Mouse (Mus musculus) lung, embryonic 16.5 days (tissue): ENCODE data around the gene Nat8f1. TPM values are rescaled to one million over a fixed set of nuclear protein-coding genes. Genes with fewer than 3 reads are reported as not detected.
A peak's percentile ranks its signal among the peaks of the same experiment; 100 is the strongest.
"Not testable (repeated sequence)": the region's sequence is repeated elsewhere in the genome, so short reads cannot be mapped to it uniquely, and the experiment has no call there.

ENCODE experiments used
- ATAC-seq: fragments of 200-750 bp; cut with Nextera tagmentation; 2 replicates; pipeline ENCODE4 v1.8.0; 2017; ENCODE audit warnings: low read depth, mild to moderate bottlenecking, moderate library complexity
- H3K27ac ChIP-seq: fragments of 300-500 bp; sonication (generic); 2 replicates; pipeline ENCODE4 v1.5.1; 2014; ENCODE audit warnings: mild to moderate bottlenecking, control low read depth, low read length
- H3K27me3 ChIP-seq: fragments of 300-500 bp; sonication (generic); 2 replicates; pipeline ENCODE4 v1.6.1; 2014; ENCODE audit warnings: low read depth, low read length, mixed read lengths; ENCODE audit not compliant: control insufficient read depth, insufficient read depth
- H3K36me3 ChIP-seq: fragments of 300-500 bp; sonication (generic); 2 replicates; pipeline ENCODE4 v1.6.1; 2014; ENCODE audit warnings: low read length; ENCODE audit not compliant: control insufficient read depth, insufficient read depth
- H3K4me1 ChIP-seq: fragments of 300-500 bp; sonication (generic); replicated peaks from 2 replicates; pipeline ENCODE4 v1.6.1; 2014; ENCODE audit warnings: low read length, mixed read lengths; ENCODE audit not compliant: control insufficient read depth, insufficient read depth
- H3K4me2 ChIP-seq: fragments of 300-500 bp; sonication (generic); 2 replicates; pipeline ENCODE4 v1.6.1; 2014; ENCODE audit warnings: low read depth, low read length, control low read depth
- H3K4me3 ChIP-seq: fragments of 300-500 bp; sonication (generic); 2 replicates; pipeline ENCODE4 v1.5.1; 2014; ENCODE audit warnings: mild to moderate bottlenecking, low read length, control low read depth
- H3K9ac ChIP-seq: fragments of 300-500 bp; sonication (generic); 2 replicates; pipeline ENCODE4 v1.6.1; 2014; ENCODE audit warnings: low read length, control low read depth
- H3K9me3 ChIP-seq: fragments of 300-500 bp; sonication (generic); 2 replicates; pipeline ENCODE4 v1.6.1; 2016; ENCODE audit warnings: low read length; ENCODE audit not compliant: control insufficient read depth
- WGBS: fragments of 180-500 bp; shearing (Covaris S2); extraction: QIAGEN DNeasy Blood & Tissue Kit; methylation state at CpG from one replicate; pipeline ENCODE4 v1.1.7; 2014; 5-methylcytosine and 5-hydroxymethylcytosine counted together
- polyA plus RNA-seq: library from polyadenylated mRNA; unstranded; fragments of >200 nt; fragmentation: Nextera tagmentation; extraction: Ambion mirVana; gene quantifications from 2 replicates; pipeline ENCODE4 v1.2.1, GENCODE M21; 2015

Nat8f1 gene
- polyA plus RNA-seq, 1 experiment from 2014 or later: 4.8 TPM

DNA sequence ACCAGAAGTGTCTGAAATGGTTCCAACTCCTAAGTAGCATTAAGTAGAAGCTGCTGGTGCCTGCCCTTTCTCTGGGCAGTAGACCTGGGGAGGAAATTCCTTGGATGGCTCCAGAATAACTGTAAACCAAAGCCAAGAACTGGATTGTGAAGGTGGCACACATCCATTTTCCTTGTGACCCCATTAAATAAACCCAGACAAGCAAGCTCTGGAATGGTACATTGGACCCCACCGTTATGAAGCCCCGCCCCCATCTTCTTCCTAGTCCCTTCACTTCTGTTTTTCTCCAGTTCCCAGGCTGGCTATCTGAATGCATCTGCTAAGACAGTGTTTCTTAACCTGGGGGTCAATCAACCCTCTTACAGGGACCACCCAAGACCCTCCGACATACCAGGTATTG, 3.9 kb downstream of the Nat8f1 start, which contains the start of gene Tprkb:
Tprkb (plus strand) TSS at position 279 of the 400 bp plus-strand sequence.
- ATAC-seq: no peak
- Histone ChIP-seq H3K9ac (no peak within 1 kb of the TSS), H3K27me3 (no peaks in the 10 kb centered on the region), H3K27ac (no peak within 1 kb of the TSS), H3K36me3 (no peaks in the 10 kb centered on the region), H3K4me2 (no peak within 1 kb of the TSS), H3K9me3 (no peaks in the 10 kb centered on the region), H3K4me3 (no peak within 1 kb of the TSS), H3K4me1 (peaks cover 11% of the 10 kb centered on the region)
- 68% methylated on average over 3 of the region's 3 CpGs for WGBS

DNA sequence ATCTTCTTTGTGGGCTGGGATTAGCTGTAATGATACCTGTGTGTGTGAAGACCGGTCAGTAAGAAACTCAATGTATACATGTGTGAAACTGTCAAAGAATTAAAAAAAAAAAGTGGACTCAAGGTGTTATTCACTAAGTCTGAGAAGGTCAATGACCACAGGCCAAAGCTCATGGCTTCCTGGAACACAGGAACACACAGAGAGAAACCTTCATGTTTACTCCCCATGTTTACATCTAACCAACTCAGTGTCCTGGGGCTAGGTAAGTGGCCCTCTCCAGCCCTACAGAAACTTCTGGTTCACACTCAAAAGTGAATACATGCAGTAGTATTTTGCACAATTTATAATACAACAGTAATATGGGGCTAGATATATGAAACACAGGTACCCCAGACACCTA, 5.8 kb downstream of the Nat8f1 start:
- Histone ChIP-seq H3K9ac (no peak overlapping the region), H3K36me3 (no peaks in the 10 kb centered on the region), H3K27ac (no peak overlapping the region), H3K4me1 (peaks cover 3% of the 10 kb centered on the region), H3K9me3 (no peaks in the 10 kb centered on the region), H3K27me3 (no peaks in the 10 kb centered on the region), H3K4me3 (no peak overlapping the region), H3K4me2 (no peak overlapping the region)
- ATAC-seq: no peak
- 83% methylated on average over 1 of the region's 1 CpGs for WGBS

DNA sequence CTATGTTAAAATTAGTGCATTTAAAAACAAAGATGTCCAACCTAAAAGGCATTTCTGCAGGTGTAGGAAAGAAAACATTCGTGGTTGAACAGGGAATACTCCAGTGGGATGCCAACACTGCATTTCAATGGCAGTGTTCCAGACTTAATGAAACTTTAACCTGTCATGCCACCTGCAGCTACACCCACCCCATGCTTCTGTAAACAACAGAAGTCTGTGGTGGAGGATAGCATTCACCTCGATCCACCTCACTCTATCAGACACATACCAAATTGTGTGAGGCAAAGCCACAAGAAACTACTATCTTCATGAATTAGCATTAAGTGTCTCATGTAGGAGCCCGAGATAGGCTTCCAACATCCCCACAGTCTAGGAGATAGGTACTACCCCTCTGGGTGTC, 7.1 kb downstream of the Nat8f1 start:
- H3K4me3 ChIP-seq: no peak overlapping the region
- H3K36me3 ChIP-seq: no peaks in the 10 kb centered on the region
- ATAC-seq: no peak
- H3K9me3 ChIP-seq: no peaks in the 10 kb centered on the region
- H3K4me2 ChIP-seq: no peak overlapping the region
- WGBS: 58% methylated on average over 3 of the region's 3 CpGs
- no peaks in the 10 kb centered on the region for H3K4me1 ChIP-seq
- no peak overlapping the region for H3K27ac ChIP-seq
- no peaks in the 10 kb centered on the region for H3K27me3 ChIP-seq
- H3K9ac ChIP-seq: no peak overlapping the region

DNA sequence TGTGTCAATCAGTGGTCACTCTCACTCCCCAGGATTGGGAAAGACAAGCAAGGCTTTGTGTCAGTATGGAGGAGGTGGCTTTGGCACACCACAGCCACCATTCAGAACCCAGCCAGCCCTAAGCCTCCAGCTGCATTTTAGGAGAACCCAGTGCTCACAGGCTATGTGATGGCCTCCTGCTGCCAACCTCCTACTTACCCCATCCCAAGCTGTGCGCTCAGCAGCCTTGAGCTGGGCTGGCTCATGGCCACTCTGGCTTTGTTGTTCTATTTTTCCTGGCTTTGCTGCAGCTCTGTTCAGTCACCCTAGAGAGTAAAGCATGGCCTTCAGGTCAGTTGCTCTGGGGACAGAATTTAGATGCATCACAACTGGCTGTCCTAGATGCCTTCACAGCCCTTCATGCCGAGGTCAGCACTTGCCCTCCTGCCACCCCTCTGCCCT, 8.6 kb downstream of the Nat8f1 start:
- H3K9ac ChIP-seq, H3K36me3 ChIP-seq, H3K27me3 ChIP-seq, H3K27ac ChIP-seq, H3K4me1 ChIP-seq, ATAC-seq, H3K4me3 ChIP-seq, H3K4me2 ChIP-seq, H3K9me3 ChIP-seq: not testable (repeated sequence)
- WGBS: 64% methylated on average over 2 of the region's 2 CpGs

DNA sequence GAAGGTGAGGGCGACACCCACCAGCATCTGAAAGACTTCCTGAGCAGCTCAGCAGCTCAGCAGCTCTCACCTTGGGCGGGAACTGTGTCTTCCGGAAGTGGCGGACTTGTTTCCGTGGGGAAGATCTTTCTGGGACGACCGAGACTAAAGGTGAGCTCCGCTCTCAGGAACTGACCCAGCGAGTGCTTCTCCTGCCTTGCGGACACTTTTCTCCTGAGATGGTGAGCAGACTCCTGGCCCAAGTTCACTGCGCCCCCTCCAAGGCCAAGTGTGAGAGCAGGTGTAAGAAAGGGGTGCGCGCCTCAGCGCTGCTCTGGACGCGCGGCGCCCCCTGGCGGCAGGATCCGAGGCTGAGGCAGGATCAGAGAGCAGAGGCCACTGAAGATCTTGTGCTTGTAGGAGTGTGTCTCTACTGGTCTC, 10.8 kb downstream of the Nat8f1 start, which contains the start of gene Nat8f4:
Nat8f4 (minus strand) TSS at position 243 of the 420 bp plus-strand sequence.
- Histone ChIP-seq H3K4me3 (peak within 1 kb of the TSS; percentile 39), H3K9ac (peak within 1 kb of the TSS; percentile 5; the same call in 1 of the 2 replicates), H3K4me2 (peak within 1 kb of the TSS; percentile 38)
- H3K27ac ChIP-seq, H3K27me3 ChIP-seq, H3K4me1 ChIP-seq, H3K36me3 ChIP-seq, H3K9me3 ChIP-seq: not testable (repeated sequence)
- WGBS: 7% methylated on average over 20 of the region's 20 CpGs
- ATAC-seq: peak; percentile 74

DNA sequence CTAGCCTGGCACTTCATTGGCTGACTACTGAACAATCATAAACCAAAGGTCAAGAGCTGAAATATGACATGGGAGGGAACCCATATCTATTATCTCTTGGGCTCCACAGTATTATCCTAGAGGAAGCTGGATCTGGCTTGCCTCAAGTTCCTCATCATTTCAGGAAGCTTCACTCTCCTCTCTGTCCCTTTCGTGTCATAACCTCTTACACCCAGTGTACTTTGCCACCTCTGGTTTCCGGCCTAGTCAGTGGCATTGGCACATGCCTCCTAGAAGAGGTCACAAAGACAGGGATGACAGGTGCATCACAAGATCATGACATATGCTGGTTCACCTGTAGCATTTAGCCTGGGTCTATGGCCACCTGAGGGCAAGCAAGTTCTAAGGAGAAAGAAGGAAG, 13.2 kb downstream of the Nat8f1 start:
- H3K9ac ChIP-seq: no peak overlapping the region
- H3K4me1 ChIP-seq: no peaks in the 10 kb centered on the region
- ATAC-seq: no peak
- no peaks in the 10 kb centered on the region for H3K9me3 ChIP-seq
- H3K36me3 ChIP-seq: no peaks in the 10 kb centered on the region
- H3K4me3 ChIP-seq: no peak overlapping the region
- H3K4me2 ChIP-seq: no peak overlapping the region
- 86% methylated on average over 2 of the region's 2 CpGs for WGBS
- H3K27ac ChIP-seq: no peak overlapping the region
- no peaks in the 10 kb centered on the region for H3K27me3 ChIP-seq

DNA sequence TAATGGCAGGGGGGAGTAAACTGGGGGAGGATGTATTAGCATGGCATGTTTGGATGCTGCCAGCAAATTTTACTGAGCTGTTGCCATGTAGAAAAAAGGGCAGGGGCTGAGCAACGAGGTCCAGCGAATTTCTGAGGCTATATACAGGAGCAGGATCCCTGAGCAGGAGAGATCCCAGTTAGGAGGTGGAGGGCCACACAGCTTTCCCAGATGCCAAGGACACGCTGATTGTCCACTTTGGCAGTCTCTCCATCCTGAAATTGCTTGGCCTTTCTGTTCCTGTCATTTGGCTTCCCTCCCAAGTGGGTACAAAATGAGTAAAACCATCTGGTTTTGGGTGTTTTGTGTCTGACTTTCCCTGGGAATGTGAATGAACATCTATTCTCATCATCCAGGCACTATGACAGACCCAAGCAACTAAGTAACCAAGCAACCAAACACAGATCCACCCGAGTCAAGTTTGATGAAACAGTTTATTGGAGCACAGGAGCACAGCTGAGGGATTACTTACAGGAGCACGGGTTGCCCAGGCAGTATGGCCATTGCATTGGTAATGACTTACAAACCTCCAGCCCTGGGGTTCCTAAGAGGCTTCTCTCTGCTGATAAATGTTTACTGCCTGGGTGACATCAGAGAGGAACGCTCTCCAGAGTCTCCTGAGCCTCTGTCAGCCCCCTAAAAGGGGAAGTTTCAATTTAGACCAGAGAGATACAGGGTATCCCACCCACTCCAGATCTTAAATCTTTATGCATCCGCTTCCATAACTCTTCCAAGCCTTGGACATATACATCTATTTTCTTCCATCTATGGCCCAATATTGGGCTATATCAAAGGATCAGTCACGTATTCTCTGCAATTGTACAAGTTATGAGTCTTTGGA, 16.7 kb downstream of the Nat8f1 start:
- H3K4me1 ChIP-seq, H3K4me3 ChIP-seq, H3K9ac ChIP-seq, H3K27ac ChIP-seq, ATAC-seq, H3K36me3 ChIP-seq, H3K27me3 ChIP-seq, H3K4me2 ChIP-seq, H3K9me3 ChIP-seq: not testable (repeated sequence)
- 67% methylated on average over 6 of the region's 8 CpGs for WGBS

DNA sequence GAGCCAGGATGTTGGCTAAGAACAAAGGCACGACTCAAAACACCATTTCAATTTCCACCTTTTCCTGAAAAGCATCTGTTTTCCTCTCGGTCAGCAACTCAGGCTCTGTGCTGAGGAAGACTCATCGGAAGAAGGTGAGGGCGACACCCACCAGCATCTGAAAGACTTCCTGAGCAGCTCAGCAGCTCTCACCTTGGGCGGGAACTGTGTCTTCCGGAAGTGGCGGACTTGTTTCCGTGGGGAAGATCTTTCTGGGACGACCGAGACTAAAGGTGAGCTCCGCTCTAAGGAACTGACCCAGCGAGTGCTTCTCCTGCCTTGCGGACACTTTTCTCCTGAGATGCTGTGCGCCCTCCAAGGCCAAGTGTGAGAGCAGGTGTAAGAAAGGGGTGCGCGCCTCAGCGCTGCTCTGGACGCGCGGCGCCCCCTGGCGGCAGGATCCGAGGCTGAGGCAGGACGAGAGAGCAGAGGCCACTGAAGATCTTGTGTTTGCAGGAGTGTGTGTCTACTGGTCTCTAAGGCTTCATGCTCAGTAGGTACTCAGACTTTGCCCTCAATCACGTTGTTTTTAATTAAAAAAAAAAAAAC, 20.3 kb downstream of the Nat8f1 start:
- not testable (repeated sequence) for H3K36me3 ChIP-seq, ATAC-seq, H3K27ac ChIP-seq, H3K27me3 ChIP-seq, H3K4me1 ChIP-seq, H3K9me3 ChIP-seq, H3K4me2 ChIP-seq, H3K9ac ChIP-seq, H3K4me3 ChIP-seq
- 67% methylated on average over 25 of the region's 25 CpGs for WGBS

DNA sequence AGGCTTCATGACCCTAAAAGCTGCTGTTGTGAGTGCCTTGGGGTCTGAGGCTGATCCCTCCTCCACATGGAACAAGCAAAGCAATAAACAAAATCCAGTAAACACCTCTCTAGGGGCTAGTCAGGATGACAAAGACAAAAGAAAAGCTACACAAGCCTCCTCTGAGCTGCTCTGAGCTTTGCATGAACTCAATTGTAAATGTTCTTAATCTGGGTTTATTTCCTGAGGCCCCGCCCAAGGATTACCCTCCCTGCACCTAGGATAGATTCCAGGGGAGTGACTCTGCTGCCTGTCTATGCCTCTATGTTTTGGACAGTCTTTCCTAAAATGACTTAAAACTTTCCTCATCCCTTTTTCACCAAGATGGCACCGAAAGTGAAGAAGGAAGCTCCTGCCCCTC, 26.5 kb downstream of the Nat8f1 start:
- 81% methylated on average over 2 of the region's 2 CpGs for WGBS
- no peaks in the 10 kb centered on the region for H3K4me1 ChIP-seq
- no peak for ATAC-seq

More for the DNA sequence above, 26.5 kb downstream of the Nat8f1 start:
- no peak overlapping the region for H3K27ac ChIP-seq
- H3K9me3 ChIP-seq: 0 out of 2 replicates have a peak, but pooled peaks cover 2% of the 10 kb centered on the region
- H3K4me2 ChIP-seq: no peak overlapping the region
- H3K4me3 ChIP-seq: no peak overlapping the region
- H3K36me3 ChIP-seq: no peaks in the 10 kb centered on the region
- no peak overlapping the region for H3K9ac ChIP-seq
- no peaks in the 10 kb centered on the region for H3K27me3 ChIP-seq
